Mouse (Mus musculus): ENCODE data around the gene Ndufa4l2.
A peak's percentile ranks its signal among the peaks of the same experiment; 100 is the strongest.

Gene Ndufa4l2

DNA sequence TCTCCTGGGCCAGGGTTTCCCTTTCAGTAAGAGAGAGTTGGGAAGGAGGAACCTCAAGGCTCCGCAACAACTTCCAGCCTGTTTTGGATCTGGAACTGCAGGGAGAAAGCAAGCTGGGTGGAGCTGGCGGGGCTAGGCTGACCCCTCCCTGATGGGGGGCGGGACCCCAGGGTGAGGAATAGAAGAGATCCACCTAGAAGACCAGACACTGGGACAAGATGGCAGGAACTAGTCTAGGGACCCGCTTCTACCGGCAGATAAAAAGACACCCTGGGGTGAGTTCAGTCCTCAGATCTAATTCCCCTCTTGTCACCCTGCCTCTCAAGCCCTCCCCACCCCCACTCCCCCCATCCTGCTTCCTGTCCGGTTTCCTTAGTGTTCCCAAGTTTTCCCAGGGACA lies at the start of gene Ndufa4l2:
Gene Ndufa4l2, plus strand, starts transcription at position 204 of the 400 bp plus-strand sequence.
- no peak for DNase-seq (ENCODE audit: low read depth, low spot score)

DNA sequence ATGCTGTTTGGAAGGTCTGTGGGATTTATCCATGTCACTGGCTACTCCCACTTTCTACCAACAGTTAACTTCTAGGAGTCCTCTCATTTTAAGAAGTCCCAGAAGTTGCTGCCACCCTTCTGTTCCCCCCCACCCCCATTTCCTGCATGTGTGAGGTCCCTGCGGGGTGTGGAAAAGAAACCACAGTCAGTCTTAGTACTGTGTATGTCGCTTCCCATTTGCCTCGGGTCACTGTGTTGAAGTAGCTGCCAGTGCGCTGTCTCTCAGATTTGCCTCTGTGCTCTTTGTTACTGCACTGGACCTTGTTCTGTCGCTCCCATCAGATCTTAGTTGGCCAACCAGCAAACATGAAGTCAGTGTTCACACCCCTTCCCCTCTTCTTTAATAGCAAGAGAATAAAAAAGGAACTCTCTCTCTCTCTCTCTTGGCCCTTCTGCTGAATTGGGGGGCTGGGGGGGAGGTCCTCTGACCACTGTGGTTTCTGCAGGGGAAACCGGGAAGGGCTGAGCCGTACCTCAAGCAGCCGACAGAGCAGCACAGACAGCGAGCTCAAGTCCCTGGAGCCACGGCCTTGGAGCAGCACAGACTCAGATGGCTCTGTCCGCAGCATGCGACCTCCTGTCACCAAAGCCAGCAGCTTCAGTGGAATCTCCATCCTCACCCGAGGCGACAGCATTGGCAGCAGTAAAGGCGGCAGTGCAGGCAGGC lies 43.3 kb upstream of the Ndufa4l2 start:
- no peak for DNase-seq (ENCODE audit: low read depth, low spot score)

DNA sequence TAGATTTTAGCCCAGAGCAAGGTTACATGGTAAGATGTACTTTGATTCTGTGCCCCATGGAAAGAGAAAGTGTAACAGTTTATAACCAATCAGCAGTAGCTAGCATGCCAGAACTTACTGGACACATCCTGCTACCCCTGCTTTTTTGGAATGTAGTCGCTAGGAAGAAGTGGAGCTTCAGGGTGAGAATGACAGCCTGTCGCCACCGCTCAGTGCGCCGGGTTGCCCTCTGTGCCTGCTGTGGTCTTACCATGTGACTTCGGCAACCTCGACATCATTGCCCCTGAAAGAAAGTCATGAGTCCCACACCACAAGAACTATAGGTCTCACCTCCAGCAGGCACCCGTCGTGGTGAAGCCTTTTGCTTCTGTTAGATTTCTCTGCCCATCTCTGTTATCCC lies 42.0 kb upstream of the Ndufa4l2 start:
- DNase-seq (ENCODE audit: low read depth, low spot score) = no peak

DNA sequence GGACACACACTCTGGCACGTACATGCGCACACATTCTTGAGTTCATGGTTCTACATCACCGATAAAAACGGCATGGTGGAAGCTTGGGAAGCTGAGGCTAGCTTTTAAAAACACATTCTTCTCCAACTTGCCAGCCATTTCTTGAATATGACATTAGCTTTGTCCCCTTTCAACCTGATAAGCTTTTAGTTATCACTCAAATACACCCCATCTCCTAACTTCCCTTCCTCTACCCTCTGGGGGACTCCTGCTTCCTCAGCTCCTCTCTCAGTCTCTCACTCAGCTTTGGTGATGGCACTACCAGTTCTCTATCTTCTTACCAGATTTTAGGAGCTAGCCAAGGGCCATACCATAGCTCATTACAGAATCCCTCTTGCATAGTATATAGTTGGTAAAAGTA lies 39.6 kb upstream of the Ndufa4l2 start:
- no peak for DNase-seq (ENCODE audit: low read depth, low spot score)

DNA sequence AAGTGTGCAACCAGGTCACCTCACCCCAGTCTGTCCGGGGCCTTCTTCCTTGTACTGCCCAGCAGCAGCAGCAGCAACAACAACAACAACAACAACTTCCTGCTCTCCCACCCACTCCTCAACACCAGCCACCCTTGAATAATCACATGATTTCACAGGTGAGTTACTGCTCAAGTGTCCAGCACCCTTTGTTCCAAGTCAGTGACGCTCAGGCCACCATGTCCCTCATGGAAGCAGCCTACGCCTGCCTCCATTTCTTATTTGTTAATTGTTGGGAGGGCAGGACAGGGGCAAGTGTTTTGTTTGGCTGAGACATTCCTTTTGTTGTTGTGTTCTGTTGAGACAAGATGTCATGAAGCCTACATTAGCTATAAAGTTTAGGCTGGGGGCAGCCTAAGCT lies 38.2 kb upstream of the Ndufa4l2 start:
- DNase-seq (ENCODE audit: low read depth, low spot score) = no peak

- no peak for DNase-seq (ENCODE audit: low read depth, low spot score)
Observed at GRCm38 (mm10) chr10:127477301-127477700, 37.5 kb upstream of the Ndufa4l2 start.

GRCm38 (mm10) chr10:127479131-127479530 lies 35.6 kb upstream of the Ndufa4l2 start:
- no peak for DNase-seq (ENCODE audit: low read depth, low spot score)

DNA sequence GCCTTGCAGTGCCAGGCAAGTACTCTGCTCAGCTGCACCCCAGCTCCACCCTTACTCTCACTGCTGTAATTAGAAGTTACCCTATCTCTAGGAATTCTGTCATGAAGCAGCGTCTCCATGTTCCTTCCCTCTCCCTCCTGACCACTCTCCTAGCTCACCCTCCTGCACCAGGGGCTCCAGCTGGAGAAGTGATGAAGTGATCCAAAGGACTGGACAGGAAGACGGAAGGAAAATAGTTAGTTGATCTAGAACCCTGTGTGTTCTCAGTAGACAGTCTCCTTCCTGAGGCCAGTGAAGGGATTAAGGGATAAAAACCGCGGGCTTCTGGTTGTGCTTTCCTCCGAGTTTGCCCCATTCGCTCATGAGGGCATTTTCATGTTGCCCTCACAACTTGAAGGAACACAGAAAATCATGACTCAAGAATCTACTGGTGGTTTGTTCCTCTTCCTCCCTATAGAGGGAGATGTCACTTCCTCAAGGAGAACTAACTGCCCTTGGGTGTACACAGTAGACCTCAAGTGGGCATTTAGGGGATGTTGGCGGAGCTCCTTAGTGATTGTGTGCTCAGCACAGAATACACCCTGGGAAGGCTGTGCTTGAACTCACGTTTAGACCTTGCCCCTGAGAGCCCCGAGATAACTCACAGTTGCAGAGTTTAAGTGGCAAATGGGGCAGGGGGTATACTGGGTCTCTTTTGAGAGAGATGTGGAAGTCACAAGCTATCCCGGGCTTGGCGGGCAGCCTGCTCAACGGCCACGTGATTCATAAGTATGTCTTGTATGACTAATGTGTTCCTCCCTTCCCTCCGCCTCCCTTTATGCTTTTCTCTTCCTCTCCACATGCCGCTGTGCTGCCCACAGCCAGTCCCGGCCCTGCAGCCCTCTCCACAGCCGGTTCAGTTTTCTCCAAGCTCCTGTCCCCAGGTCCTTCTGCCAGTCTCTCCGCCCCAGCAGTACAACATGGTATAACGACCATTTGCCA lies 33.6 kb upstream of the Ndufa4l2 start:
- peak; percentile 48 for DNase-seq (ENCODE audit: low read depth, low spot score)

DNA sequence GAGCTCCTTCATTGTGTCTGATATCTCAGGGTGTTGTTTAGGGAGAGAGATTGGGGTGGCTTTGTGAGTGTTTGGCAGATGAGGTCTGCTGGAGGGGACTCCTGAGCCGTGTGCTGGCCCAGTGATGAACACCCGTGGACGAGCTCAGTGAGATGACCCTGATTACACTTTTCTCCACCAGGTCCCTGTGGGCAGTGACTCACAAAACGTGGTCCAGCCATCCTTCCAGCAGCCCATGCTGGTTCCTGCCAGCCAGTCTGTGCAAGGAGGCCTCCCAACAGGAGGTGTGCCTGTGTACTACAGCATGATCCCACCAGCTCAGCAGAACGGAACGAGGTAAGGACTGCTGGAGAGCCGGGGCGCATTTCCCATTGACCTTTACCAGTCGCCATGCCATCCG lies 29.5 kb upstream of the Ndufa4l2 start:
- no peak for DNase-seq (ENCODE audit: low read depth, low spot score)

DNA sequence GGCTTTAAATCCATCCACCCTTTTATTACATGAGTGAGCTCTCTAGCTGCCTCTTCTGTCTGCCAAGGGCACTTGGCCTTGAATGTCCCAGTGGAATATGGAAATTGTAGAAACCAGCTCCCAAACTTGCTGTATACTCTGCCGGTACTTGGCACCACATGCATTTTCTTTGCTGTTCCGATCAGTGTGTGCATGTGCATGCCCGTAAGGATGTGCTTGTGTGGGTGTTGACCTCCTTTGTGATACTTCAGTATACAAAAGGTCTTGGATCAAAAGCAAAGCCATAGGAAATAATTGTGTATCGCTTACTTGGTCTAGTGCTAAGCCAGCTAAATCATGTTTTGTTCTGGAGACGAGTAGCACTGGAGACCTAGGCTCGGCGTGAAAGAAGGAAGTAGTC lies 25.9 kb upstream of the Ndufa4l2 start:
- DNase-seq (ENCODE audit: low read depth, low spot score) = no peak

GRCm38 (mm10) chr10:127490160-127491127 lies 24.3 kb upstream of the Ndufa4l2 start:
- DNase-seq (ENCODE audit: low read depth, low spot score) = no peak

- DNase-seq (ENCODE audit: low read depth, low spot score) = no peak
Observed at GRCm38 (mm10) chr10:127491128-127491512, 23.6 kb upstream of the Ndufa4l2 start.

- no peak for DNase-seq (ENCODE audit: low read depth, low spot score)
Observed at GRCm38 (mm10) chr10:127492118-127492517, 22.6 kb upstream of the Ndufa4l2 start.

DNA sequence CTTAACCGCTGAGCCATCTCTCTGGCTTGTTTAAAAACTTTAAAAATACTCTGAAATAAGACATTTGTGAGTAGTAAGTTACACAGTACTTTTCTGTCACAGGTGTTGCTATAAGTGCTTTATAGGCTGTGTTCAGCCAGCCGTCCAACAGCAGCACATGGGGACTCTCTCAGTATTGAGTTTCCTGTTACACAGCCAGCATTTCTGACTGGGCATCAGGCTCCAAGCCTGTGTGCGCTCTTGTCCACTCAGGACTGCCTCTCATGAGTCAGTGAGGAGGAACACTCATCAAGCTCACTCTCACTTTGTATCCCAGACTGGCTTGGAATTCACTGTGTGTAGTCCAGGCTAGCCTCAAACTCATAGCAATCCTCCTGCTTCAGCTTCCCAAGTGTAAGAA lies 18.6 kb upstream of the Ndufa4l2 start:
- no peak for DNase-seq (ENCODE audit: low read depth, low spot score)

DNA sequence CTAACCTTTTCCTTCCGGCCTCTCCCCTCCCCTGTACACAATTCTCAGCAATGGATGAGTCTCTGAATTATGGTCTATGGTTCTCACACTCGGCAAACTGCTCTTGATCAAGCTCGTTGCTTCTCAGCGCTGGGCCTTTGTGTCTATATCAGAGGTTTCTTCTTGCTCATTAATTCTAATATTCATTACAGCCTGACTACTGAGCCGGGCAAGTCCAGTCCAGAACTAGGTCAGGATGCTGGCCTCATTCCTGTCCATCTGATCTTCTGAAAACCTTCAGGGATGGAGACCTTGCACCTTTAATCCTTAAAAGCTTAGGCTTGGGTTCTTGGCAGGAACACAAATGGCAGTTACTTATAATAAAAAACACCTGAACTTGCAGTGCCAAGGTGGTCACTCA lies 15.3 kb upstream of the Ndufa4l2 start:
- DNase-seq (ENCODE audit: low read depth, low spot score) = no peak

DNA sequence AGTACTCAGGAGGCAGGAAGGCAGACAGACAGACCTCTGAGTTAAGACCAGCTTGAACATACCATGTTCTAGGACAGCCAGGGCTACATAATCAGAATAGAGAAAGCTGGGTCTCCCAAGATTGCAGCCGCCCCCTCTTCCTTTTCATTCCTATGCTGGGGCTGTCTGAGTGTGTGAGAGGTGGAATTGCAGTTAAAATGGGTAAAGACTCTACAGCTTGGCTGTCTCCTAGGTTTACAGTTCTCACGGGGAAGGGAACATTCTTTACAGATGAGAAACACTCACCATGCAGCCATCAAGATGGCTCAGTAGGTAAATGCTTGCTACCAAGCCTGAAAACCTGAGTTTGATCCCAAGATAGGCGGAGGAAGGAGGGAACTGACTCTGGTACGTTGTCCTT lies 14.7 kb upstream of the Ndufa4l2 start:
- peak; percentile 48 for DNase-seq (ENCODE audit: low read depth, low spot score)

GRCm38 (mm10) chr10:127500894-127501893 lies 13.6 kb upstream of the Ndufa4l2 start, which contains the start of gene Stac3:
Gene Stac3, plus strand, starts transcription at chr10:127501686.
- no peak for DNase-seq (ENCODE audit: low read depth, low spot score)

DNA sequence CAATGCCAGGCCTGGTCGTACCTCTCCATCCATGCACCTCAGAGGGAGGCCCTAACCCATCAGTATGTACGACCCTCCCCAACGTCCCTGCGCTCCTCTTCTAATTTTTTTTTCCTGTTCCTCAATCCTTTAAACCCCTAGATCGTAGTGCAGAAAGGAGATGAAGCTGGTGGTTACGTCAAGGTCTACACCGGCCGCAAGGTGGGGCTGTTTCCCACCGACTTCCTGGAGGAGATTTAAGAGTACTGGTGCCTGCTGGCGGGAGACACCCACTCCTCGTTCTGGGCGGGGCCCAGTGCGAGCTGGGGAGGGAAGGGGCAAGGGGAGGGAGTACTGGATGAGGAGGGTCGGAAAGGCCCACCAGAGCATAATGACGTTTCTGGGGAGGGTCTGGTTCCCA lies 6.5 kb upstream of the Ndufa4l2 start:
- no peak for DNase-seq (ENCODE audit: low read depth, low spot score)

GRCm38 (mm10) chr10:127509051-127509836 lies 5.5 kb upstream of the Ndufa4l2 start:
- DNase-seq (ENCODE audit: low read depth, low spot score) = no peak
